Mouse (Mus musculus): ENCODE measurements around the gene Srgap1.

Gene Srgap1

GRCm38 (mm10) chr10:121877906-121878305, 169.2 kb downstream of the Srgap1 start:
- DNase-seq, result no peak

DNA sequence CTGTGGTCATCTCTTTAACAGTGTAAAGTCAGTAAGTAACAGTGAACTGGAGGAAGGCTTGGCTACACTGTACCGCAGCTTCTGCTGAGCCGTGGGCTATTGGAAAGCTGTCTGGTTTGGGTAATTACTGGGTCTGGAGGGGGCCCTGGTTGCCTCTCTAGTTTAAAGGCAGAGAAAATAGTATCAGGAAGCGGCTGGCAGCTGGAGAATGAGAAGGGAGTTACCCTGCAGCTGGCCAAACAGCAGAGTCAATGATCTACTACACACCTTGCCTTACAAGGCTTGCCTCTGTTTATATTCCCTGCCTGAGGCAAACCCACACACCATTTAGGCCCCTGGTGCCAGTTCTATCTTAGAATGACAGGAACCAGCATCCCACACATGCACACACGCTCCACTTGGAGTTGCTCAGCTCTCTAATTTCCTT, 174.0 kb downstream of the Srgap1 start:
- DNase-seq, result no peak

GRCm38 (mm10) chr10:121869941-121870340, 177.2 kb downstream of the Srgap1 start:
- no peak for DNase-seq

- no peak for DNase-seq
Measured at GRCm38 (mm10) chr10:121868255-121868654, 178.9 kb downstream of the Srgap1 start.

DNA sequence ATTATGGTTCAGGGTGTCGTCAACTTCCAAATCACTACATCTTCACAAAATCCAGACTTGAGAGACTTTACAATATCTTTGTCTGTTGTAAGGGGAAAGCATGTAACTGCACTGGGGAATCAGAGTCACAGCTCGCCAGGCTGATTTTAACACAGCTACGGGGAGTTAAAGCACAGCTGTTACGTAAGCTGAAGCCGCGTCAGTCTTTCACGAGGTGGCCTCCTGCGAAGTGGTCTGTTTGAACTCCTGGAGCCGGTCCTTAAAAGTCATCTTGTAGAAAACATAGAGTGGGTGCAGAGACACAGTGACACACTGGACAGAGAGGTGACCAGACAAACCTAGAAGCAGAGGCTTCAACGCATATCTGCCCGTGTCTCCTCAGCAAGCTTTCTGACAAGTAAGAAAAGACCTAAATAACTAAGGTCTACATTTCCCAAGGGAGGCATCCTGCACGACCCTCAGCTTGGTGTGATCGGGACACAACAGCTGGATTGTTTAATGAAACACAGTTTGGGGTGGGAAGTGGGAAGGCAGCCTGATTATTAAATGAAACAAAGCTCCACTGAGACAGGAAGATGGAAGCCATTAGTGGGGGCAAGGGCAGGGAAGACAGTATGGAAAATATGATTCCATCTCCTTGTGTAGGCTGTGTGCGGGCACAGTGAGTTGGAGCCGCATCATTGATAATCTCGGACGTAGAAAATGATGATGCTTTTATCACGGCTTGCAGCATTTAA, 181.4 kb downstream of the Srgap1 start:
- DNase-seq, result no peak

GRCm38 (mm10) chr10:121860924-121861323, 186.2 kb downstream of the Srgap1 start:
- no peak for DNase-seq

DNA sequence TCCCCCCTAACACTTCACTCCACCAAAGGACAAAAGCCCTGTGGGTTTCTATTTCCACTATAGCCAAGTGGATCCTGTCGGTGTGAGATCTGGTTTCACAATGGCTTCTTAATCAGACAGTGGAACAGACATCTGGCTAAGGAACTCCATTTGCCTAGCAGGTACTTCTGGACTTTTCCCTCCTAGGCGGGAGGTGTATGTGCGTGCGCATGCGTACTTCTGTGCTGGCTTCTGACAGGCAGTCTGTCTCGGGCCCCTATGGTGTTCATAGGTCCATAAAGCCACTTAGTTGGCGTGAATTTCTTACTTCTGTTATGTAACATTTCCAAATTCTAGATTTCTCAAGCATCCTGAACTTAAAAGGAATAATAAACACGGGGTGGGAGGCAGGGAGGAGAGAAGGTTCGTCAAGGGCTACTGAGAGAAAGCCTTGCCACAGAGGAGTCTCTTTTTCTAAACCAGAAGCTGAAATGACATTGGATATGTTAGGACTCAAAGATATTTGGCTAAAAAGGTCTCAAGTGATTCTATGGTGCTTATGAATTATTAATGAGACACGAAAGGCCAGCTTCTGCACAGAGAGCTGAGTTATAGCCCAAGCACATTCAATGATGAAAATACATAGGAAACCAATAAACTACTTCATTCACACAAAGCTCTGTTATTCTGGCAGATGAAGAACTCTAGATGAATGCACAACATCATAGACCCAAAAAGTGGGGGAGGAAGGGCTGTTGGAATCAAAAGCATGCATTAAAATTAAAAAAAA, 187.1 kb downstream of the Srgap1 start:
- no peak for DNase-seq

GRCm38 (mm10) chr10:121858911-121859310, 188.2 kb downstream of the Srgap1 start:
- DNase-seq, result no peak

DNA sequence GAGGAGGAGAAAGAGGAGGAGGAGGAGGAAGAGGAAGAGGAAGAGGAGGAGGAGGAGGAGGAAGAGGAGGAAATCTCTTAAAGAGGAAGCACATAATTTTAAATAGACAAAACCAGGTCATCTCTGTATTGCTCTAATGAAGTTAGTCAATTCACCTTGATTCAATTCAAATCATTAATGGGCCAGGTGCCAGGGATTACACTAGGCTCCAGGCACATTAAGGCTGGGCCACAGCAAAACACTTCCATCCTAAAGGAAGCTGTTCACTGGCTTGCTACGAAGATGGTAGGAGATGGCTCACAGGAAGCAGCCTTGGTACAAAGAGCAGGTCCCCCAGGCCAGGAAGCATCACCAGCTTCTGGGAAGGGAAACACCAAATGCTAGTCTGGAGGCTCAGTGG, 189.0 kb downstream of the Srgap1 start:
- no peak for DNase-seq

GRCm38 (mm10) chr10:121855863-121856446, 191.2 kb downstream of the Srgap1 start:
- no peak for DNase-seq

GRCm38 (mm10) chr10:121853385-121853808, 193.7 kb downstream of the Srgap1 start:
- DNase-seq, result no peak

DNA sequence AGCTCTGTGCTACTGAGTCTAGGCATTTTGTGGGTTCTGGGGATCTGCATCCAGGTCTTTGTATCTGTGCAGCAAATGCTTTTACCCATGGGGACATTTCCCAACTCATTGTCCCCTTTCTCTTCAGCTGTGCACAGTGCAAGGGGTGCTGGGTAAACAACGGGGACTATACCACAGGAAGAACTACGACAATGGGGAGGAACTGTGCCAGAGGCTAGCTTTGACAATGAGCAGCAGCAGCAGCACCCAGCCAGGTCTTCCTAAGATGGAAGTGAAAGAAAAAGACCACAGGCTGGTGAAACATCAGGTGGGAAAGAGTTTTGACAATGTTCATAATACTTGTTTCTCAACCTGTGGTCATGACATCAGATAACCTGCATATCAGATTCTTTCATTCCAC, 197.6 kb downstream of the Srgap1 start:
- no peak for DNase-seq

DNA sequence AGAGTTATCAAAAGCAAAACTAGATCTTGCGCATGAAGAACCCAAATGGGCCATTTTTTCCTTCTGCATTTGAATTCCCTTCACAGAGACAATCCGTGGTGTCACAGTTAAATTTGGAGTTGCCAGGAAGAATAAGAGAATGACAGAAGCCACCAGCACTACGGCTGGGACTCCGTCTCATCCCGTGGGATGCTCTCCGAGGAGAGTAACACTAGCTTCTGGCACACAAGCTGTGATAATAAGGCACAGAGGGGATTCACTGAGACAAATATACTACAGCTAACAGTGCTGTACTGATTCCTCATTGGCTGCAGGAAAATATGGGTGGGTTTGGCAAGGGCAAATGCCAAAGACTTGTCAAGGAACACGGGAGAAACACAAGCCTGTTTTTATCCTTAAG, 201.4 kb downstream of the Srgap1 start:
- no peak for DNase-seq

GRCm38 (mm10) chr10:121837166-121837898, 209.8 kb downstream of the Srgap1 start:
- no peak for DNase-seq

- DNase-seq, result peak; percentile 42
Measured at GRCm38 (mm10) chr10:121836507-121837165, 210.5 kb downstream of the Srgap1 start.

GRCm38 (mm10) chr10:121833443-121833842, 213.7 kb downstream of the Srgap1 start:
- DNase-seq, result no peak

DNA sequence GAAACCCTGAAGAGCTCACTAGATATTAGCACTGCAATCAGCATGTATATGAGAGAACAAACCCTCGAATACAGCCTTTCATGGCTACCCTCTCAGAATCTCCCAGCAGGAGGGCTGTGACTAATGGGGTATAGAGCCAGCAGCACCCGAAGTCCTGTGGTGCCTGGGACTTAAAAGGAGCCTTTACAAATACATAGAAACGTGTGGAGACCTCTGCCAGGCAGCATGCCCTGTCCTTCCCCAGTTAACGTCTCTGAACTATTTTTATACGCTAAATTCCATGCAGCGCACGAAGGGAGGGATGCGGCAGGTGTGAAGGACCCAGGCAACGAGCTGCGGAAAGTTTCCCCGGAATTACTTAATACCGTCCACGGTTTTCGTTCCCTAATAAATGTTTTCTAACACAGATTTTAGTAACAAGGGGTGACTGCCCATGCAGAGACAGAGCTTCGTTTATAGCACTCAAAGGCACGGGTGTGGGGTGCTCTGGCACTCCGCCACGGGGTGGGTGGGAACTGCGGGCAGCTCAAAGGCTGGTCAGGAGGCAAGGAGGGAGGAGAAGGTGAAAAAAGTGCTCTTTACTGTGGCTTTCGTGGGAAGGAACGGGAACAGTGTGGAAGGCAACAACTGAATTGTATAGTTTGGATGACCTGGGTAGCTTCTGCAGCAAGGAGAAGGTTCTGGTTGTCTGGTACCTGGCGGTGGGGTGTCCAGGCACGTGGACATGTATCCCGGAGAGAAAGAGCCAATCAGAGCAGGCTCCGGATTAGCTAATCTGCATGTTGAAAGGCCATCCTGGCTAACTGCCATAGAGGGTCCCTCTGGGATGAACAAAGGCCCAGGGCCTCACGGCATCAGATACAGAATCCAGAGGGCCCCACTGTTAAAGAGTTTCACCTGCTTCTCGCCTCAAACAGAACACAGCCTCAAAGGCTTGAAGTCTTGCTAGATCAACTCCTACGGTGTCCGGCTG, 216.5 kb downstream of the Srgap1 start:
- no peak for DNase-seq

DNA sequence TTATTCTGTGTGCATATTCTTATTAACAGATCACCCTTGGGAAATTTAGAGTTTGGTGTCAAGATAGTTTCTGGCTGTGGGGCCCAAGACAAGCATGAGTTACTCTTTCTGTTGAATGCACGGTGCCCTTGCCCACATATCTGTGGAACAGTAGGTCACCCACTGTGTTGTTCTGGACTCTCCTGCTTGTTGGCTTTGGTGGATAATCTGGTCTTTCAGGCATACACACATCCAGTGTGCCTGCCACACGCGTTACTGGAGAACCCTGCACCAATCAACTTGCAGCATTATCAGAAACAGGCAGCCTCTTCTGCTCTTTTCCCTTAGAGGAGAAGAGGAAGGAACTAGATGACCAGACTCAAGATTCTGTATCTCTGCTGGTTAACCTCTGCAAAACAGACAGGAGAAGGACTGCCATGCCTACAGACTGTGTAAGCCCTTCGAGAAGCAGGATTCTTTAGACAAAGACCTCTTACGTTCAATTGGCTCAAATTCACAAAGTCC, 217.3 kb downstream of the Srgap1 start:
- DNase-seq, result no peak

- DNase-seq, result no peak
Measured at GRCm38 (mm10) chr10:121829034-121829433, 218.1 kb downstream of the Srgap1 start.

DNA sequence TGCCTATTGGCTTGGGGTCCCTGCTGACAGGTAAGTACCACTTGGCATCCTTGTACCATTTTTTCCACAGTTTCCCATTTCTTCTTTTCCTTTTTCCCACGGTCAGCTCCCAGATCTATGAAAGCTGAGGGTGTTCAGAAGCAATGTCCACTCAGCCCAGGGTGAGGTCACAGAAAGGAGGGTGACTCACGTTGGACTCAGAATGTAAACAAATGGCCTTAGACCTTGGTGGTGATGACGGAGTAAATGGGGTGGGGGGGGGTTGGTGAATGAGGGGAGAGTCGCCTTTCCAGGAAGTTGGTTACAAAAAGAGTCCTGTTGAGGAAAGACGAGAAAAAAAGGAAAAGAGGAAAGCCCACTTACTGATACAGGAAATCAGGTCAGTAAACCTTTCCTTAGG, 224.4 kb downstream of the Srgap1 start:
- DNase-seq, result no peak

GRCm38 (mm10) chr10:121820846-121821245, 226.3 kb downstream of the Srgap1 start:
- no peak for DNase-seq

Data from right cerebral cortex, adult 18-20 months (tissue).